Mouse (Mus musculus): ENCODE results near the gene Fam57a. TPM values are rescaled to one million over a fixed set of nuclear protein-coding genes. Genes with fewer than 3 reads are reported as not detected.

The Fam57a gene
- polyA plus RNA-seq (2017; shearing (Covaris generic)): 1 to 10 TPM; 4.7 to 5.2 TPM

GRCm38 (mm10) chr11:76179495-76180145, at the start of gene Fam57a, which contains the start of gene Vps53:
Fam57a (plus strand) TSS chr11:76179671.
Vps53 (minus strand) TSS chr11:76179647.

GRCm38 (mm10) chr11:76217390-76217800, 37.9 kb downstream of the Fam57a start, which contains the start of the genes Dbil5 and Gemin4:
Dbil5 (plus strand) TSS chr11:76217608.
Gemin4 (minus strand) TSS chr11:76217664.

GRCm38 (mm10) chr11:76242901-76243810, 63.7 kb downstream of the Fam57a start, which contains the start of the genes Mrm3 and Glod4:
Mrm3 (plus strand) TSS chr11:76243715.
Glod4 (minus strand) TSS chr11:76243725.

Other genes with a start within 250 kb of the Fam57a start
- 10 to 100 TPM in 1 of 2 experiments, 1 to 10 TPM in 1; 7.8 to 13.7 TPM for gene Rph3al, start 241.2 kb upstream of the Fam57a start, polyA plus RNA-seq (2017; shearing (Covaris generic))
- gene 1700016K19Rik, start 179.8 kb upstream of the Fam57a start, polyA plus RNA-seq (2017; shearing (Covaris generic)): 1 to 10 TPM in 1 of 2 experiments, not detected in 1; 4.3 TPM
- gene Rflnb, start 151.9 kb upstream of the Fam57a start, polyA plus RNA-seq (2017; shearing (Covaris generic)): 100 to 1,000 TPM in 1 of 2 experiments, 10 to 100 TPM in 1; 33.6 to 119 TPM
- 10 to 100 TPM; 45.1 to 47.0 TPM for gene Vps53, start within 50 bp of the Fam57a start, polyA plus RNA-seq (2017; shearing (Covaris generic))
- under 1 TPM in 1 of 2 experiments, not detected in 1; 0.75 TPM for gene Dbil5, start 37.9 kb downstream of the Fam57a start, polyA plus RNA-seq (2017; shearing (Covaris generic))
- gene Gemin4, start 38.0 kb downstream of the Fam57a start, polyA plus RNA-seq (2017; shearing (Covaris generic)): 10 to 100 TPM; 18.6 to 30.7 TPM
- 10 to 100 TPM; 14.1 to 17.6 TPM for gene Mrm3, start 64.0 kb downstream of the Fam57a start, polyA plus RNA-seq (2017; shearing (Covaris generic))
- 10 to 100 TPM; 69.7 to 72.2 TPM for gene Glod4, start 64.1 kb downstream of the Fam57a start, polyA plus RNA-seq (2017; shearing (Covaris generic))
- gene Nxn, start 219.5 kb downstream of the Fam57a start, polyA plus RNA-seq (2017; shearing (Covaris generic)): 1 to 10 TPM in 1 of 2 experiments, under 1 TPM in 1; 0.63 to 2.4 TPM
- gene Timm22, start 227.3 kb downstream of the Fam57a start, polyA plus RNA-seq (2017; shearing (Covaris generic)): 10 to 100 TPM; 36.8 to 39.8 TPM

Measured in inflammation-experienced regulatory T-cells (primary cell).